Mouse (Mus musculus) limb, embryonic 10.5 days (tissue): ENCODE results near the gene Zbtb48. TPM values are rescaled to one million over a fixed set of nuclear protein-coding genes. Genes with fewer than 3 reads are reported as not detected.

Experiments
- DNase-seq: peaks from one replicate; pipeline ENCODE4 v3.0.0-alpha.2; 2017; ENCODE audit warnings: low spot score
- H3K27ac ChIP-seq: fragments of 300-500 bp; sonication (generic); 2 replicates; pipeline ENCODE4 v1.5.1; 2016; ENCODE audit warnings: mild to moderate bottlenecking
- H3K27me3 ChIP-seq: fragments of 300-500 bp; sonication (generic); 2 replicates; pipeline ENCODE4 v1.6.1; 2016; ENCODE audit warnings: low read depth, mild to moderate bottlenecking; ENCODE audit not compliant: poor library complexity, severe bottlenecking
- H3K36me3 ChIP-seq: fragments of 300-500 bp; sonication (generic); 2 replicates; pipeline ENCODE4 v1.6.1; 2016; ENCODE audit warnings: mild to moderate bottlenecking, moderate library complexity
- H3K4me1 ChIP-seq: fragments of 300-500 bp; sonication (generic); 2 replicates; pipeline ENCODE4 v1.6.1; 2016
- H3K4me3 ChIP-seq: fragments of 300-500 bp; sonication (generic); 2 replicates; pipeline ENCODE4 v1.5.1; 2016; ENCODE audit warnings: mild to moderate bottlenecking, moderate library complexity
- H3K9me3 ChIP-seq: fragments of 300-500 bp; sonication (generic); replicated peaks from 2 replicates; pipeline ENCODE4 v1.6.1; 2016; ENCODE audit warnings: mild to moderate bottlenecking
- WGBS: fragments of 180-500 bp; shearing (Covaris S2); methylation state at CpG from one replicate; pipeline ENCODE4 v1.1.7; 2016; 5-methylcytosine and 5-hydroxymethylcytosine counted together
- polyA plus RNA-seq: library from polyadenylated mRNA; unstranded; fragments of >200 nt; fragmentation: Nextera tagmentation; extraction: Ambion mirVana; gene quantifications from 2 replicates; pipeline ENCODE4 v1.2.1, GENCODE M21; 2016

Zbtb48 gene
- polyA plus RNA-seq, 1 experiment from 2014 or later, result 24.5 TPM

DNA sequence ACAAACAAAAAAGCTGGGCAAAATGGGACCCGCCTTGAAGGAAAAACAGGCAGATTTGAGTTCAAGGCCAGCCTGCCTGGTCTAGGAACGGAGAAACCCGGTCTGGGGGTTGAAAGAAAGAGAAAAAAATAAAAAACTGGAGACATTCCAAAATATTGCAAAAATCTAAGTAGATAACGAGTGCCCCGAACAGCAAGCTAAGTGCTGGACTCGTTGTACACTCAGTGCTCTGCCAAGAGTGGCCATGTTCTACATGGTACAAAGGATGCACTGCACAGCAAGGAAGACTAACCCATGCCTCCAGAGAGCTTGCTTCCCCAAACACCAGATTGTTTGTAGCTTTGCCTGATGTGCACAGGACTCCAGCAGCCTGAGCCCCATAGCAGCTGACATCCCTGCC, 34.4 kb downstream of the Zbtb48 start:
- Histone ChIP-seq H3K27me3 (no peaks in the 10 kb centered on the region), H3K27ac (no peak overlapping the region), H3K4me3 (no peak overlapping the region), H3K36me3 (peaks cover 49% of the 10 kb centered on the region), H3K4me1 (peaks cover 49% of the 10 kb centered on the region), H3K9me3 (no peaks in the 10 kb centered on the region)
- 87% methylated on average over 6 of the region's 6 CpGs for WGBS
- DNase-seq, result no peak

DNA sequence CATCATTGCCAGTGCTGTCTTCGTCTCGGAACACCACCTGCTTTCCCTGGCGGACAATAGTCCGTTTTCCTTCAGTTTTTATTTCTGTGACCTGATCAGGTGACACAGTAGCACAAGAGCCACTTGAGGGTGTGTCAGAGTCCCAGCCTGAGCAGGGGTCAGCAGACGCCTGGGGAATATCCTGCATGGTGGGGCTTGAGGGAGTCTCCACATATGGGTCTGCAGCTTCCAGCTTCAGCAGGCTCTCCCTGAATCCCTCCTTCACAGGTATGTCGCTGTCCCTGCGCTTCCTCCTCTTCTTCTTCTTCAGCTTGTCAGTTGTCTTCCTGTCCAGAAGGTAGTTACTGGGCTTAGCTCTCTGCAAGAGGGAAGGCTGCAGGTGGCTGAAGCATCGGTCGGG, 35.4 kb downstream of the Zbtb48 start:
- Histone ChIP-seq H3K27ac (no peak overlapping the region), H3K4me1 (peaks cover 53% of the 10 kb centered on the region), H3K36me3 (peaks cover 49% of the 10 kb centered on the region), H3K4me3 (no peak overlapping the region), H3K27me3 (no peaks in the 10 kb centered on the region), H3K9me3 (no peaks in the 10 kb centered on the region)
- no peak for DNase-seq
- WGBS, result 95% methylated on average over 9 of the region's 9 CpGs

DNA sequence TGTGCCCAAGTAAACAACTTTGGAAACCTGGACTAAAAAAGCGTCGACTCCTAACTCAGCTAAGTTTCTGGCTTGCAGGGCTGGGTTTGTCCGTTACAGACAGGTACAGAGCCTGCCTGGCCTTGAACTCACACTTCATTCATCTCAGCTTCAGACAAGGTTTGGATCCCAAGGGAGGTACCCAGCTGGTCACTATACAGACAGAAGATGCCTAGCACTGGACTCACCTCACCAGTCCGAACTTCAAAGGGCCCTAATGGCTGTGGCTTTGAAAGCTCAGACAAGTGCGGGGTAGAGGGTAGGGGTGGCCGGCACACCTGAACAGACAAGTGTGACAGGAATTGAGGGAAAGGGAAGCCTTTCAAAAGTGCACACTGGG, 38.4 kb downstream of the Zbtb48 start:
- peaks cover 72% of the 10 kb centered on the region for H3K36me3 ChIP-seq
- H3K27me3 ChIP-seq, result no peaks in the 10 kb centered on the region
- H3K27ac ChIP-seq, result peak overlapping the region; percentile 95
- peaks cover 51% of the 10 kb centered on the region for H3K4me1 ChIP-seq
- WGBS, result 25% methylated on average over 6 of the region's 6 CpGs
- no peak for DNase-seq
- peak overlapping the region; percentile 89 for H3K4me3 ChIP-seq
- no peaks in the 10 kb centered on the region for H3K9me3 ChIP-seq

DNA sequence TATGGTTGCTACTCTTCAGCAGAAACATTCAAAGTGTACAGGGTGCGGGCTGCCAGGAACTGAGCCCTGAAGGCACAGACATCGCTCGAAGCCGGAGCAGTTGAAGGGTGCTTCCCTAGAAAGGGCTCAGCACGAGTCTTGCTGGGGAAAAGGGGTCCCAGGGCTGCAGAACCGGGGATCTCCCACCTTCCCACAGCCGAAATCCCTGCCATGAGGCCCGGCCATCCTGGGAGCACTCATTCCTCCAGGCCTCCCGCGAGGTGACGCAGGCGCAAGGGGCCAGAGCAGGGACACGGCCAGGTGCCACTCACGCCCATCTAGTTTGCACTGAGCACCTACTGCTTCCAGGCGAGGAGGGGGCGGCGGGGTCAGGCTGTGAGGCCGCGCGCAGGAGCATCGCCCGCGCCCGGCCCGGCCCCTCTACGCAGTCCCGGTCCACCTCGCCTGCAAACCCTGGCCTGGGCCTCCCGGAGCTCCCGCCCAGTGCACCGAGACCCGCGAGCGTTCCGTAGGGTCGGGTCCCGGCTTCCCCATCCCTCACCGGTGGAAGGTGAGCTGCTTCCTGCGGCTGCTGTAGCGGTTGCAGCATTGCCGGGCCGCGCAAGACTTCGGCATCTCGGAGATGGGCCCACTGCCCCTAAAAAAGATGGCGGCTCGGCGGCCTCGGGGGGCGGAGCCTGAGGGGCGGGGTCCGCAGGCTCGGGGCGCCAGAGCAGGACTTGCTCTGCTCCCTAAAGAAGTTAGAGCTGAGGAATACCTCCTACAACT, 38.9 kb downstream of the Zbtb48 start, which contains the start of gene Thap3:
Thap3 (minus strand) TSS at position 656 of the 768 bp plus-strand sequence.
- no peaks in the 10 kb centered on the region for H3K27me3 ChIP-seq
- H3K4me1 ChIP-seq, result peaks cover 52% of the 10 kb centered on the region
- H3K27ac ChIP-seq, result peak within 1 kb of the TSS; percentile 95
- peak within 1 kb of the TSS; percentile 89 for H3K4me3 ChIP-seq
- DNase-seq, result peak; percentile 85
- WGBS, result 1% methylated on average over 54 of the region's 54 CpGs
- H3K36me3 ChIP-seq, result peaks cover 72% of the 10 kb centered on the region
- H3K9me3 ChIP-seq, result no peaks in the 10 kb centered on the region

DNA sequence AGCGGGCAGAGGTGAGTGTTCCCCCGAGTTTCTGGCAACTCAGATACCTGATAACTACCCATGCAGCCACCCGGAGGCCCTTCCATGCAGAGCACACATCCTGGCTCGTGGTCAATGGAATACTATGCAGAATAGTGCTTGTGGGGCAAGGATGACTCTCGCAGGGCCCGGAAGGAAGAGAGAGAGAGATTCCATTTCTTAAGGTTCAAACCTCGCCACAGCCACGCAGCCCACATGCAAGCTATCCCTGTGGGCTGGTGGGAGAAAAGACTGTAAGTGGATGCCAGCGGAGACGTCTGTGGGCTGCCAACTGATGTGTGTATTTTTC, 39.5 kb downstream of the Zbtb48 start:
- peak overlapping the region; percentile 95 for H3K27ac ChIP-seq
- peaks cover 72% of the 10 kb centered on the region for H3K36me3 ChIP-seq
- DNase-seq, result no peak

DNA sequence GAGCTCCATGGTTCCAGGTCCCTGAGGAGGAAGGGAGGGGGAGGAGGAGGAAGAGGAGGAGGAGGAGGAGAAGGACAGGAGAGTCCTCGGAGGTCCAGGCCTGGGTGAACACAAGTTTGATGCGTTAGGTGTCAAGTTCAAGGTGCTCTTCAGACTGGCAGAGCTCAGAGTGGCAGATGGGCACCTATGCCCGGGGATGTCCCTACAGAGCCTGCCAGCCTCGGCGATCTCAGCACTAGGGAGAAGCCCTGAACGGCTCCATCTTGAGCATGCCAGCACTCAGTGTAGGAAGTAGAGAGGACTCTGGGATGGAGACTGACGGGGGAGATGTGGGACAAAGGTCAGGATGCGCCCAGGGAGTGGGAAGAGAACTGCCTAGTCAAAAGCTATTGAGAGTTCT, 40.8 kb downstream of the Zbtb48 start:
- 70% methylated on average over 8 of the region's 8 CpGs for WGBS
- DNase-seq, result no peak
- H3K36me3 ChIP-seq, result peaks cover 72% of the 10 kb centered on the region
- peaks cover 57% of the 10 kb centered on the region for H3K4me1 ChIP-seq
- no peak overlapping the region for H3K4me3 ChIP-seq
- no peaks in the 10 kb centered on the region for H3K27me3 ChIP-seq
- no peaks in the 10 kb centered on the region for H3K9me3 ChIP-seq
- no peak overlapping the region for H3K27ac ChIP-seq

More for the DNA sequence above, 39.5 kb downstream of the Zbtb48 start:
- WGBS, result 31% methylated on average over 10 of the region's 10 CpGs
- peaks cover 53% of the 10 kb centered on the region for H3K4me1 ChIP-seq
- H3K4me3 ChIP-seq, result peak overlapping the region; percentile 89
- no peaks in the 10 kb centered on the region for H3K9me3 ChIP-seq
- H3K27me3 ChIP-seq, result no peaks in the 10 kb centered on the region

DNA sequence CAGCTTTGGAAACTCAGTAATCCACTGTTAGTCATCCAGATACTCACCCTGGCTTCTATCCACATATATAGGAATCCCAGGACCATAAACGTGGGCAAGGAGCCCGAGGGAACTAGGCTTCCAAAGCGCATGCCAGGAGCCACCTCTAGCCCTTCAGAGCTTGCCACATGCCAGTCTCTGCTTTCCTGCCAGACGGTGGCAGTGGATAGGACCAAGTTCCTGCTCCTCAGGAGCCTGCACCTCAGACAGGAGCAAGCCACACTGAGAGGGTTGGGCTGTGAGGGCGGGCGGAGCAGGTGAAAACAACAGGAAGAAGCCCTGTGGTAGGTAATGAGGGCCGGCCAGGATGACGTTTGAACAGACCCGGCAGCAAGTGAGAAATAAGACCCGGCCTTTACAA, 41.6 kb downstream of the Zbtb48 start:
- H3K9me3 ChIP-seq, result no peaks in the 10 kb centered on the region
- H3K4me3 ChIP-seq, result no peak overlapping the region
- no peaks in the 10 kb centered on the region for H3K27me3 ChIP-seq
- peaks cover 72% of the 10 kb centered on the region for H3K36me3 ChIP-seq
- 32% methylated on average over 10 of the region's 10 CpGs for WGBS
- H3K4me1 ChIP-seq, result peaks cover 57% of the 10 kb centered on the region
- 0 out of 2 replicates have a peak overlapping the region, but pooled peaks have one; percentile 21 for H3K27ac ChIP-seq
- no peak for DNase-seq

DNA sequence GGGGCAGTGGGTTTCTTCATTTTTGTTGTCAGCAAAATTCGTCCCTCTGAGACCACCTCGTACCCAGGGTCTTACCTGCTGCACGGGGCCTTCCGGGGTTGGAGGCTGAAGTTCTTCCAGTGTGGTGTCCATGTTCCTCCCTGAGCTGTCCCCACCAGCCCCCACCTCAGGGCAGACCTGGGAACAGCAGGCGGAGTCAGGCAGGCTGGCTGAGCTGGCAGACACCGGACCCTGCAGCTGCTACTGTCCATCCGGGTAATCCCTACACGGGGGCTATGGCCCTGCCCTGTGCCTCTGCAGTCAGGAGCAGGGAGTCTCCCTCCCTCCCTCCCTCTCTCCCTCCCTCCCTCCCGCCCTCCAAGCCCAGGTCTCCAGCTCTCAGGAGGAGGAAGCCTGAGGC, 43.9 kb downstream of the Zbtb48 start:
- no peak overlapping the region for H3K4me3 ChIP-seq
- peaks cover 78% of the 10 kb centered on the region for H3K36me3 ChIP-seq
- 32% methylated on average over 8 of the region's 9 CpGs for WGBS
- peak; percentile 46 for DNase-seq
- H3K27me3 ChIP-seq, result no peaks in the 10 kb centered on the region
- H3K9me3 ChIP-seq, result no peaks in the 10 kb centered on the region
- H3K4me1 ChIP-seq, result peaks cover 47% of the 10 kb centered on the region
- H3K27ac ChIP-seq, result peak overlapping the region; percentile 10; the same call in 1 of the 2 replicates

DNA sequence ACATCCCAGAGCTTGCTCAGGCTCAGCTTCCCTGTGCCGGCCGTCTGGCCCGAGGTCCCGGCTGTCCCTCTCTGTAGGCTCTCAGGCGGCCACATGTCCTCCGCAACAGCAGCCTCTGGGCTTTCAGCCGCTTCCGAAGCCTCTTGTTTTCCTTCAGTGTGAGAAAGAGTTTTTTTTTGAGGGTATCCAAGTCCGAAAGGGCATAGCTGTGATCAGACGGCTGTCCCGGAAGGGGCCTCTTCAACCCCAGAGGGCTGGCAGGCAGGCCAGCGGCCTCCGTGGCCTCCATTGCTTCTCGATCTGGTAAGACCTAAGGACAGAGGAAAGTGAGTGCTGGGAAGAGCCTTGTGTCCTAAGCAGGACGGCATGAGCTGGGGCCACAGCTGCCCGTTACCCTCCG, 44.4 kb downstream of the Zbtb48 start:
- H3K27ac ChIP-seq, result peak overlapping the region; percentile 10; the same call in 1 of the 2 replicates
- no peak overlapping the region for H3K4me3 ChIP-seq
- DNase-seq, result no peak

DNA sequence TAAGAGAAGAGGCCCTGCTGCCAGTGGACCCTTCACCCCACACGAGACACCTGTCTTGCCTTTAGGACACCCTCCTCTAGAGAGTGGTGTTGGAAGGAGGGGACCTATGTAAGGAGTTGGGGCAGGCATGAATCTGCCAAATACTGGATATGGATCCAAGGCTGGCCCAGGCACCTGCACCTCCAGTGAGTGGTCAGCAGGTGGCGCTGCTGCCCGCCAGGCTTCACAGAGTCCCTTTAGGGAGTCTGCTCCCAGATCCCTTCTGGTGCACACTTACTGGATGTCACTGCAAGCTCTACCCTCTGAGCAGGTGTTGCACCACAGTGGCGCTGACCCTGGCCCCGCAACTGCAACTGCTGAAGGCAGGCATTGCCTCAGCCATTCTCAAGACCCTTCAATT, 46.1 kb downstream of the Zbtb48 start:
- 15% methylated on average over 5 of the region's 5 CpGs for WGBS
- peaks cover 97% of the 10 kb centered on the region for H3K36me3 ChIP-seq

More for the DNA sequence above, 44.4 kb downstream of the Zbtb48 start:
- H3K27me3 ChIP-seq, result no peaks in the 10 kb centered on the region
- WGBS, result 53% methylated on average over 17 of the region's 17 CpGs
- H3K4me1 ChIP-seq, result peaks cover 42% of the 10 kb centered on the region
- H3K36me3 ChIP-seq, result peaks cover 82% of the 10 kb centered on the region
- no peaks in the 10 kb centered on the region for H3K9me3 ChIP-seq

DNA sequence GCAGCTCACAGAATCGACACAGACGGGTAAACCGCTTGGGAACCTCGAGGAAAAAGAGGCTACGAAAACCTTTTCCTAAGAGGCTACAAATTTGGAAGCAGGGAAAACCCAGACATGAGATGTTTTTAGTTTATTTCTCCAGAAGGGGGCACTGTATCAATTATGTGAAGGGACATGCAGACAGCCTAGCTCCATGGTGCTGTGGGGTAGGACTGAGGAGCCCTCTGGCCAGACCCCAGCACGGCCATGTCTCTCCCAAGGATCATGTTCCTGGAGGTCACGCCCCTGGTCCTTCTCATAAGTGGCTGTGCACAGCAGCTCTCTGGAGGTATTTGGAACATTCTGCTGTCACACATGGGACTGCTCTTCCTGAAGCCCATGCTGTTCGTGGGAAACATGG, 46.8 kb downstream of the Zbtb48 start:
- Histone ChIP-seq H3K27ac (no peak overlapping the region), H3K36me3 (peaks cover 97% of the 10 kb centered on the region), H3K4me1 (peaks cover 19% of the 10 kb centered on the region), H3K9me3 (no peaks in the 10 kb centered on the region), H3K4me3 (no peak overlapping the region), H3K27me3 (no peaks in the 10 kb centered on the region)
- WGBS, result 83% methylated on average over 8 of the region's 8 CpGs
- no peak for DNase-seq

More for the DNA sequence above, 46.1 kb downstream of the Zbtb48 start:
- no peaks in the 10 kb centered on the region for H3K27me3 ChIP-seq
- H3K4me1 ChIP-seq, result peaks cover 26% of the 10 kb centered on the region
- no peak overlapping the region for H3K4me3 ChIP-seq
- peak; percentile 86 for DNase-seq
- H3K27ac ChIP-seq, result no peak overlapping the region
- H3K9me3 ChIP-seq, result no peaks in the 10 kb centered on the region

DNA sequence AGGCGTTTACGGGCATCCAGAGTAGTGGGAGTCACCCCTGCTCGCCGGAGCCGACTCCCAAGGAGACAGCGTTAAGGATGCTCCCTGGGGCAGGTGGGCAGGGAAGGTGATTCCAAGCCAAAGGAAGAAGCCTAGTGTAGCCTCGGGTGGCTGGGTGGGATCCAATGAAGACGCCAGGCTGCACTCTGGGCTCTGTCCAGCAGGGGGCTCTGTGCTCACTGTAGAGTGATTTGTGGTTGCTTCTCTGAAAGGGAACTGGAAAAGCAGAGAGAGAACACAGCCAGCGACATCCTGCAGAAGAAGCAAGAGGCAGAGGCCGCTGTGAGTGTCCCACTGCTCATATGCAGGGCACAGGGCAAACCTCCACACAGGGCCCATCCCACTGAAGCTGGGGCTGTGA, 49.7 kb downstream of the Zbtb48 start:
- no peak overlapping the region for H3K4me3 ChIP-seq
- 46% methylated on average over 10 of the region's 10 CpGs for WGBS
- H3K27ac ChIP-seq, result no peak overlapping the region
- 0 out of 2 replicates have a peak, but pooled peaks cover 5% of the 10 kb centered on the region for H3K9me3 ChIP-seq
- H3K36me3 ChIP-seq, result peaks cover 97% of the 10 kb centered on the region
- H3K4me1 ChIP-seq, result peaks cover 2% of the 10 kb centered on the region; the same call in 1 of the 2 replicates
- DNase-seq, result peak; percentile 90
- H3K27me3 ChIP-seq, result no peaks in the 10 kb centered on the region

DNA sequence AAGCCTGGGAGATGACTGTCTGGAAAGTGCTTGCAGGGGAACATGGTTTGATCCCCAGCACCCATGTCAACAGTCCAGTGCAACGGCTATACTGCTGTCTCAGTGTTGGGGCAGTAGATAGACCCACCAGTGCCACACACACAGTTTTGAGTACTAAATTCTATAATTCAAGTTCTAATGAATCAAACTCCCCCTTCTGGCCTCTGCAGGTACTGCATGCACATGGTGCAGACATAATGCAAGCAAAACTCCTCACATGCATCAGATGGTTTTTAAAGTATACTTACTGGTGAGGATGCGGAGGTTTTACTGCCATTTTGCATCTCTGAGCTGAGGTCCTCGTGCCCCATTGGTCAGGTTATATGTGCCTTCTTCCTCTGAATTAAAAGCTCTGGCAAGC, 52.0 kb downstream of the Zbtb48 start:
- Histone ChIP-seq H3K36me3 (peaks cover 95% of the 10 kb centered on the region), H3K9me3 (0 out of 2 replicates have a peak, but pooled peaks cover 5% of the 10 kb centered on the region), H3K27me3 (no peaks in the 10 kb centered on the region), H3K27ac (no peak overlapping the region), H3K4me3 (no peak overlapping the region), H3K4me1 (no peaks in the 10 kb centered on the region)
- WGBS, result 96% methylated on average over 3 of the region's 3 CpGs
- DNase-seq, result no peak
